Mouse (Mus musculus) heart, embryonic 11.5 days (tissue): ENCODE measurements around the gene Neurog2. TPM values are rescaled to one million over a fixed set of nuclear protein-coding genes. Genes with fewer than 3 reads are reported as not detected.

Experiments used
- ATAC-seq: fragments of 200-750 bp; cut with Nextera tagmentation; replicated peaks from 2 replicates; pipeline ENCODE4 v1.8.0; 2017; ENCODE audit warnings: moderate library complexity; ENCODE audit not compliant: insufficient number of reproducible peaks, low FRiP score, low TSS enrichment
- H3K27ac ChIP-seq: fragments of 300-500 bp; sonication (generic); 2 replicates; pipeline ENCODE4 v1.5.1; 2014; ENCODE audit warnings: mild to moderate bottlenecking, low read depth, low read length
- H3K27me3 ChIP-seq: fragments of 300-500 bp; sonication (generic); 2 replicates; pipeline ENCODE4 v1.6.1; 2014; ENCODE audit warnings: mild to moderate bottlenecking, low read length, mixed read lengths; ENCODE audit not compliant: control insufficient read depth, insufficient read depth
- H3K36me3 ChIP-seq: fragments of 300-500 bp; sonication (generic); 2 replicates; pipeline ENCODE4 v1.6.1; 2014; ENCODE audit warnings: mild to moderate bottlenecking, low read length, moderate library complexity, mixed read lengths; ENCODE audit not compliant: control insufficient read depth, insufficient read depth
- H3K4me1 ChIP-seq: fragments of 300-500 bp; sonication (generic); 2 replicates; pipeline ENCODE4 v1.6.1; 2014; ENCODE audit warnings: low read length; ENCODE audit not compliant: control insufficient read depth, insufficient read depth
- H3K4me2 ChIP-seq: fragments of 300-500 bp; sonication (generic); 2 replicates; pipeline ENCODE4 v1.6.1; 2014; ENCODE audit warnings: mild to moderate bottlenecking, moderate library complexity
- H3K4me3 ChIP-seq: fragments of 300-500 bp; sonication (generic); 2 replicates; pipeline ENCODE4 v1.5.1; 2014; ENCODE audit warnings: low read depth, low read length
- H3K9ac ChIP-seq: fragments of 300-500 bp; sonication (generic); 2 replicates; pipeline ENCODE4 v1.6.1; 2014; ENCODE audit warnings: mild to moderate bottlenecking, low read depth, low read length, moderate library complexity
- H3K9me3 ChIP-seq: fragments of 300-500 bp; sonication (generic); replicated peaks from 2 replicates; pipeline ENCODE4 v1.6.1; 2016; ENCODE audit warnings: low read length; ENCODE audit not compliant: control insufficient read depth
- WGBS: fragments of 180-500 bp; shearing (Covaris S2); extraction: QIAGEN DNeasy Blood & Tissue Kit; methylation state at CpG from one replicate; pipeline ENCODE4 v1.1.7; 2014; ENCODE audit not compliant: insufficient replicate concordance; 5-methylcytosine and 5-hydroxymethylcytosine counted together
- polyA plus RNA-seq: library from polyadenylated mRNA; unstranded; fragments of >200 nt; fragmentation: Nextera tagmentation; extraction: Ambion mirVana; gene quantifications from 2 replicates; pipeline ENCODE4 v1.2.1, GENCODE M21; 2014

Neurog2 gene
- polyA plus RNA-seq, 1 experiment from 2014 or later, result not detected

DNA sequence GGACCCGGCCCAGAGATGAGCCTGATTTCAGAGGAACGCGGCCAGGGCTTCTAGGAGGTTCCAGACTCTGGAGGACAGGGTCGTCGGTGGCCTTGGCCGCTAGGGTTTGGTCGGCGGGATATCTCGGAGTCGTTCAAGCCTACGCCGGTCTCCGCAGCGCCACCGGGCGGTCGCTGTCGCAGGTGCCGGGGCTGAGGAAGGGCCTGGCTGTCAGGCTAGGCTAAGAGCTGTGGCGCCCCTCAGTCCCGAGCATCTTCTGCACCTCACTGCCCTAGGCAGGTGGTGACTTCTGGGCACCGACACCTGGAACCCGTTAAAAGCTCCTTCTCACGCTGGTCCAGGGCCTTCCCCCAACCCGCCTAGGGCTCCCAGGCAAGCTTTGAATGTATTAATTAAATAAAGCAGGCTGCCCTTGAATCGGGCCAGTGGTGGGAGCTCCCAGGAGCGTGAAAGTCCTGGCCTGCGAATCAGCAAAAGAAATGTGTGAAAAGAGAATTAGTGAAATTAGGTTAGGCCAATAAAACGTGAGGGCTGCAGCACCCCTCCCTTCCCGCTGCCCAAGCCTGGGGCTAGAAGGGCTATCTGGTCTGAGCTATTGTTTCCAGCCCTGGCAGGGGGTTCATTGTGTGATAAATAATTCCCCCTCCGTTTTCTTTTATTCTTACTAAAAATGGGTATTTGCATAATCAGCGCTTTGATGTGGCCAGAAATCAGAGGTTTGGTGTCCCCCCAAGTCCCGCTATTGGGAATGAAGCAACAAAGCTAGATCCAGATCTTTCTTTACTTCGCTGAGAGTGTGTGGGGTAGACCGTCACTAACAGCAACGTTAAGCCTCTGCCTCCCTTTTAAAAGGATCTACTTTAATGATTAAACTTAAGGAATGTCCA lies 7.2 kb downstream of the Neurog2 start:
- H3K9ac ChIP-seq, result no peak overlapping the region
- H3K4me2 ChIP-seq, result peak overlapping the region; percentile 52; the same call in 1 of the 2 replicates
- no peak overlapping the region; the same call in 1 of the 2 replicates for H3K4me3 ChIP-seq
- peaks cover 84% of the 10 kb centered on the region for H3K27me3 ChIP-seq
- no peak overlapping the region for H3K27ac ChIP-seq
- WGBS, result 1% methylated on average over 36 of the region's 36 CpGs
- no peaks in the 10 kb centered on the region for H3K9me3 ChIP-seq
- H3K36me3 ChIP-seq, result no peaks in the 10 kb centered on the region
- no peak for ATAC-seq
- H3K4me1 ChIP-seq, result peaks cover 3% of the 10 kb centered on the region

DNA sequence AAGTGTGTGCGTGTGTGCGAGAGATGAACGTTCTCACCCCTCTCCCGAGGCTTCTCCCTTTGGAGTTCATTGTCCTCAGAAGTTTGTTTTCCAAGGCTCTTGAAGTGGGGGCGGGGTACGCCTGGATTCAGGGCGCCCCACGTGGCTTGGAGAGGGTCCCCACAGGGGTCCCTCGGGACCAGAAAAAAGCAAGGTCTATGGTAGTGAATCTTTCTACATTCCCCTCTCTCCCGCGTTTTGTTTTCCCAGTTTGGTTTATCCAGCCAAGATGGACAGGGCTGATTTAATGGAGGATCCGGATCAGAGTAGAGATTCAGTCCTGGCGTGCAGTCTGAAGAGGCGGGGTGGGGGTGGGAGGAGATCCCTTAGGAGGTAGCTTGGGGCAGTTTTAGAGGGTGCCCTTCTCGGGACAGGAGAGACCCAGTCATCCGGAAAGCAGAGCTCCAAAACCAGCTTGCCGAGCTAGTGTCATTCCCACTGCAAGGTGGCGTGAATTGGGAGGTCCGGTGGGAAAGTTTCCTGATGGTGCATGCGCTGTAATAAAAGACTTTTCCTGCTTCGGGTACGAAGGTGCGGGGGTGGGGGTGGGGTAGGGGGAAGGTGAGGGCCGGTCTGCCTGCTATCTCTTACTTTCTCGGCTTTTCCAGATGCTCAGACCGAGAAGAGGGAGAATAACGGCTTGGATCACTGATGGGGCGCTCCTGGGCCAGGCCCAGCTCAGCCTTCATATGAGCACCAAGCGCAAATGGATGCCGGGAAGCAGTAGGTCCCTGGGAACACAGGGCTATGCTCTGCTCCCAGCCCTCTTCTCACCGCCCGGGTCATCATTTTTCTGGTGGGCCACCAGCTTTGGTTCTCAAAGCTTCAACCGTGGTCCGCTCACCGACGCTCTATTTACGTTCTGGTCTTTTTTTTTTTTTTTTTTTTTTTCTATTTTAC lies 8.1 kb downstream of the Neurog2 start:
- Histone ChIP-seq H3K4me3 (peak overlapping the region; percentile 26), H3K27me3 (peaks cover 86% of the 10 kb centered on the region), H3K9ac (no peak overlapping the region), H3K9me3 (no peaks in the 10 kb centered on the region), H3K4me2 (peak overlapping the region; percentile 52), H3K36me3 (no peaks in the 10 kb centered on the region), H3K4me1 (peaks cover 3% of the 10 kb centered on the region), H3K27ac (no peak overlapping the region)
- 2% methylated on average over 37 of the region's 37 CpGs for WGBS
- no peak for ATAC-seq

DNA sequence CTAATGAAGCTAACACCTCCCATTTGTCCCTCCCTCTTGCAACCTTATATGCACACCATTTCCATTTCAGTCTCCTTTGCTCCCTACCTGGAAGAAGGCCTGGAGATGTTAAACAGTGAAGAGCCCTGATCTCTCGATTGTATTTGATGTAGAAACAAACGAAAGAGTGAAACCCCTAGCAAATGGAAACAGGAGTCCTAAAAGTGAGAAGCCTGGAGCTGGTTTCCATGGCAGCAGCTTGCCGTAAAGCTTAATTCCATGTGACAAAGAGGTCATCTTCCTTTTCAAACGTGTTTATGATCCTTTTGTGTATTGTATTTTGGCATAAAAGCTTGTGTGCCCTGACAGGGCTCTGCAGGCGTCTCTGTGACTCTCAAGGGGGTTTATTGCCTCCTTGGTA lies 9.3 kb downstream of the Neurog2 start:
- no peak overlapping the region for H3K9ac ChIP-seq
- H3K4me2 ChIP-seq, result no peak overlapping the region
- no peaks in the 10 kb centered on the region for H3K9me3 ChIP-seq
- WGBS, result 16% methylated on average over 5 of the region's 5 CpGs
- ATAC-seq, result no peak
- H3K27me3 ChIP-seq, result peaks cover 93% of the 10 kb centered on the region
- peaks cover 3% of the 10 kb centered on the region for H3K4me1 ChIP-seq
- no peak overlapping the region for H3K27ac ChIP-seq
- H3K4me3 ChIP-seq, result no peak overlapping the region
- no peaks in the 10 kb centered on the region for H3K36me3 ChIP-seq

DNA sequence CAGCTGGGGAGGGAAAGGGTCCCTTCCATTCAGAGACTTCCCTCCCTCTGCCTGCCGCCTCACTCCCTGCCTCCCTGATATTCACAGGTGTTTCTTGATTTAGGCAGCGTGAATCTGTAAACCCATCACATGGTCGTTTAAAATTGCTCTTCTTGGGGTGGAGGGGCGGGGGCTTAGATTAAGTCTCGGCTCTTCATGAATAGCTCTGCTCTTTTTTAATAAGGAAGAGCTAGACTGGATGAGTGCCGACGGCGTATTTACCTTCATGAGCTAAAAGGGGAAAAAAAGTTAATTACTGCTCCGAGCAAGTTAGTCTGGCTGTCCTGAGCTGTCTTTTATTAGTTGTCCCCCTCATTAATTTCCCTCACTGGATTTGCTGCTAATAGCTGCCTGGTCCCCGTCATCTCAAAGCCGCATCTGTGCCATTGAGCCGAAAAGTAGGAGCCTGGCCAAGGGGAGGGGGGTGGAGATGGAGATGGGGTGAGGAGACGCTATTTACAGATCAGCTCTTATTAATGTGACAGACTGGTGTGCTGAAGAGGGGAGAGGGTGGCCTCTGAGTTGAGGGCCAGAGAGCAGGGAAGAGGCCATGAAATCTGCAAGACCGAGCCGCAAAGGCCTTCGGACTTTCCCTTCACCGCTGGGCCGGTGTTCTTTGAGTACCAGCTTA lies 13.4 kb downstream of the Neurog2 start:
- no peak for ATAC-seq
- 49% methylated on average over 18 of the region's 18 CpGs for WGBS
- no peaks in the 10 kb centered on the region for H3K36me3 ChIP-seq
- H3K4me3 ChIP-seq, result no peak overlapping the region
- H3K9ac ChIP-seq, result no peak overlapping the region
- H3K27me3 ChIP-seq, result peaks cover 55% of the 10 kb centered on the region
- no peaks in the 10 kb centered on the region for H3K9me3 ChIP-seq
- H3K4me1 ChIP-seq, result no peaks in the 10 kb centered on the region
- no peak overlapping the region for H3K4me2 ChIP-seq
- H3K27ac ChIP-seq, result no peak overlapping the region

DNA sequence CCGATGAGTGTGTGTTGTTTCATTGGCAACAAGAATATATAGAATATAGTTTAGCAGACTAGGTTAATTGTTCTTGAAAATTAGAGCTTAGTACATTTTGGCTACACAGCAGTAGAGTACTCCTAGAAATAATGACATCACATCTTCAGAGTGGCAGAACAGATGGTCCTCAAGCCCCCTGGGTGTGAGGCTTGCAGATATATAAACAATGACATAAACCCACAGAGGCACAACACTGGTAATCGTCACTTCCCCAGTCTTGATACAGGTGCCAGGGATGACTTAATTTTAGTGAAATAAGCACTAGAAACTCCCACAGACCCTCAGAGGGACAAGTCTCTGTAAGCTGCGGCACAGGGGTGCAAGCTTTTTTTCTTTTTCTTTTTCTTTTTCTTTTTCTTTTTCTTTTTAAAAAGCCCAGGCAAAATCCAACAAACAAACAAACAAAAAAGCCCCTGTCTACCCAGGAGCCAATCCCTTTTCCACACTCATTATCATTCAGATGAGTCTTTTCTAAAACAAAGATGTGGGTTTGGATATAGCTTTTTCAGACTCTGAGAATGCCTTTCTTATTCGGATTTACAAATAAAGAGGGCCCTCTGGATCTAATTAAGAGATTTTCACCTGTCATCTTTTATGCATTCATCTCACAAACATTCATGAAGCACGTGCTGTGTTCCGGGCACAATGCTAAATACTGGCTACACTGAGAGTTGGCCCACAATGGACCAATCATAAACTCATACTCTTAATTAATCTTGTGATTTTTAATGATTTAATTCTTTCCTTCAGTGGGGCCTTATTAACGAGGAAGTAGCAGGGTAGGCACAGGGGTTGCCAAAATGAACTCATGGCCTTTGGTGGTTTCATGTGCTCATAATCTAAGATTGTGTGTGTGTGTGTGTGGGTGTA lies 19.1 kb downstream of the Neurog2 start:
- no peak overlapping the region for H3K4me2 ChIP-seq
- no peak overlapping the region for H3K4me3 ChIP-seq
- WGBS, result 60% methylated on average over 7 of the region's 7 CpGs
- no peaks in the 10 kb centered on the region for H3K36me3 ChIP-seq
- no peaks in the 10 kb centered on the region for H3K4me1 ChIP-seq
- no peak for ATAC-seq
- H3K9me3 ChIP-seq, result no peaks in the 10 kb centered on the region
- peaks cover 2% of the 10 kb centered on the region for H3K27me3 ChIP-seq
- no peak overlapping the region for H3K9ac ChIP-seq
- H3K27ac ChIP-seq, result no peak overlapping the region

DNA sequence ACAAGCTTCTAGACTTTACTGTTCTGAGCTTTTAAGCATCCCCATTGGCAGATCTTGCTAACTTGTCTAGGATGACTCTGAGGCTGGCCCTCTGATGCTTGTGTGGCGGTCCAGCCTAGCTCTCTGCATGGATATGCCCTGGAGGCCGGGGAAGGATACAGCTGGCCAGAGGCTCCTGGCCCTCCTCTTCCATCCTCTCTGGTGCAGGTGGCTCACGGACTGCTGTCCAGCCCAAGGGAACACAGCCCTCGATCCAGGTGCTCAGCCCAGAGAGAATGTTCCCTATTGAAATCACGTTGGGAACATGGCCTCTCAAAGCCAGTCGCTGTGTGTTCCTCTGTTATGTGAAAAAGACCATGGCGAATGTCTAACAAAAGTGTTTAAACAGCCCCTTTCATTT lies 27.8 kb downstream of the Neurog2 start:
- no peak overlapping the region for H3K4me2 ChIP-seq
- H3K36me3 ChIP-seq, result no peaks in the 10 kb centered on the region
- H3K9me3 ChIP-seq, result no peaks in the 10 kb centered on the region
- H3K9ac ChIP-seq, result no peak overlapping the region
- no peak overlapping the region for H3K4me3 ChIP-seq
- H3K27me3 ChIP-seq, result no peaks in the 10 kb centered on the region
- WGBS, result 78% methylated on average over 7 of the region's 7 CpGs
- ATAC-seq, result no peak
- no peak overlapping the region for H3K27ac ChIP-seq
- H3K4me1 ChIP-seq, result no peaks in the 10 kb centered on the region

DNA sequence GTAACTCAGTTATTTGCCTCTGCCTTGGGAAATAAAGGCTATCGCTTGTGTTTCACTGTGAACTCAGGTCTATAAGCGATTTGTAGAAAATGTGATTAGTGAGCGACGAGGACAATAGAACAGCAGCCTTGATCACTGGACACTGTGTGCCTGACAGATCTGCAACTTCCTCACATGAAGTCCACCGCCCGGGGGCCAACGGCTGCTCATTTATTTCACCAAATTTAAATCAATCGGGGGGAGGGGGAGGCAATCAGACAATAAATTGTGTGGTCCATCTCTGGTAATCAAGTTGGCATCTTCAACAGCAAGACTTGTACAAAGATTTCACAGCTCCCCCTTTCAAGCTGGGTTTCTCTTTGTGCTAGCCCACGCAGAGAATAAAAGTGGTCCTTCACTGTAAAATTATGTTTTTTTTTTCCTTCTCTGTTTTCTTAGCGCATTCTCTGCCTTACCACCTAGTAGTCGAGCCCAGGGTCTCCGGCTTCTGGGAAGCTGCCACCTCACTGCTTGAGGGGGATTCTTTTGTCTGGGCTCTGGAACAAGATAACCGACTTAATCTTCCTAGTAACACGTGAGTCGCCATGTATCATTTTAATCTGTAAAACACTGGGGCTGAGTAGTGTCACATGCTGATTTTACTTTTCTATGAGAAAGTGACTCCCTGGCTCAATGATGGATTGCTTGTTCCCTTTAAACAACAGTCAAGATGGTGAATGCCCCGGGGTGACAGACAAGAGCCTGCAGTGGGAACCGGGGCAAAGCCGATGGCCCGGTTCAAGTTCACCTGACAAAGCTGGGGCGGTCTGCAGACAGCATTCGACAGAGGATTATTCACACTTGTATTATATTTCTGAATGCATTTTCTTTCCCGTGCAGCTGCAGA lies 29.0 kb downstream of the Neurog2 start:
- H3K9ac ChIP-seq, result no peak overlapping the region
- no peak overlapping the region for H3K27ac ChIP-seq
- no peak overlapping the region for H3K4me3 ChIP-seq
- no peaks in the 10 kb centered on the region for H3K27me3 ChIP-seq
- no peaks in the 10 kb centered on the region for H3K9me3 ChIP-seq
- ATAC-seq, result no peak
- H3K4me2 ChIP-seq, result no peak overlapping the region
- no peaks in the 10 kb centered on the region for H3K36me3 ChIP-seq
- WGBS, result 67% methylated on average over 22 of the region's 22 CpGs
- no peaks in the 10 kb centered on the region for H3K4me1 ChIP-seq
